Mouse (Mus musculus): ENCODE data around the gene Aatf. TPM values are rescaled to one million over a fixed set of nuclear protein-coding genes. Genes with fewer than 3 reads are reported as not detected.
A peak's percentile ranks its signal among the peaks of the same experiment; 100 is the strongest.

Gene Aatf
- polyA plus RNA-seq, 1 experiment from 2014 or later, result 52.1 TPM

GRCm38 (mm10) chr11:84376510-84377365 is 136.6 kb downstream of the Aatf start:
- Histone ChIP-seq H3K36me3 (ENCODE audit: control insufficient read depth, insufficient read depth, low read length) (peaks cover 4% of the 10 kb centered on the region; the same call in 1 of the 2 replicates), H3K9me3 (ENCODE audit: control insufficient read depth, low read length) (no peaks in the 10 kb centered on the region), H3K9ac (ENCODE audit: low read depth, low read length) (no peak overlapping the region), H3K27me3 (replicated peaks; ENCODE audit: control insufficient read depth, insufficient read depth, low read length) (no peaks in the 10 kb centered on the region), H3K4me3 (ENCODE audit: low read length) (no peak overlapping the region), H3K27ac (ENCODE audit: low read depth, low read length) (peak overlapping the region; percentile 35), H3K4me2 (ENCODE audit: low read length) (no peak overlapping the region), H3K4me1 (ENCODE audit: control insufficient read depth, insufficient read depth, low read depth, low read length) (peaks cover 2% of the 10 kb centered on the region; the same call in 1 of the 2 replicates)
- peak; percentile 34; the same call in 1 of the 2 replicates for ATAC-seq
- WGBS, result 52% methylated on average over 13 of the region's 13 CpGs

- 24% methylated on average over 3 of the region's 3 CpGs for WGBS
- no peak overlapping the region; the same call in 1 of the 2 replicates for H3K27ac ChIP-seq (ENCODE audit: low read depth, low read length)
- no peaks in the 10 kb centered on the region for H3K9me3 ChIP-seq (ENCODE audit: control insufficient read depth, low read length)
- no peak overlapping the region for H3K4me3 ChIP-seq (ENCODE audit: low read length)
- no peak overlapping the region for H3K9ac ChIP-seq (ENCODE audit: low read depth, low read length)
- no peak overlapping the region for H3K4me2 ChIP-seq (ENCODE audit: low read length)
- ATAC-seq, result peak; percentile 61
- H3K4me1 ChIP-seq (ENCODE audit: control insufficient read depth, insufficient read depth, low read depth, low read length), result peaks cover 2% of the 10 kb centered on the region; the same call in 1 of the 2 replicates
- peaks cover 4% of the 10 kb centered on the region; the same call in 1 of the 2 replicates for H3K36me3 ChIP-seq (ENCODE audit: control insufficient read depth, insufficient read depth, low read length)
- H3K27me3 ChIP-seq (replicated peaks; ENCODE audit: control insufficient read depth, insufficient read depth, low read length), result no peaks in the 10 kb centered on the region
These were observed 137.3 kb downstream of the Aatf start for GRCm38 (mm10) chr11:84375951-84376496.

GRCm38 (mm10) chr11:84373122-84373521 is 140.2 kb downstream of the Aatf start:
- Histone ChIP-seq H3K9ac (ENCODE audit: low read depth, low read length) (no peak overlapping the region), H3K4me1 (ENCODE audit: control insufficient read depth, insufficient read depth, low read depth, low read length) (peaks cover 2% of the 10 kb centered on the region; the same call in 1 of the 2 replicates), H3K9me3 (ENCODE audit: control insufficient read depth, low read length) (no peaks in the 10 kb centered on the region), H3K4me3 (ENCODE audit: low read length) (no peak overlapping the region), H3K4me2 (ENCODE audit: low read length) (no peak overlapping the region), H3K27ac (ENCODE audit: low read depth, low read length) (no peak overlapping the region), H3K27me3 (replicated peaks; ENCODE audit: control insufficient read depth, insufficient read depth, low read length) (no peaks in the 10 kb centered on the region), H3K36me3 (ENCODE audit: control insufficient read depth, insufficient read depth, low read length) (peaks cover 4% of the 10 kb centered on the region; the same call in 1 of the 2 replicates)
- ATAC-seq, result no peak
- WGBS, result 69% methylated on average over 4 of the region's 4 CpGs

Other genes with a start within 250 kb of the Aatf start
- 35.9 and 43.0 TPM in 2 replicates for gene Lhx1, start 12.0 kb upstream of the Aatf start, polyA plus RNA-seq (2015; fragmentation: Nextera tagmentation; extraction: Ambion mirVana)

Measured in hindbrain, embryonic 16.5 days (tissue).